11 mouse cellular contexts compared by ENCODE assay signal in genomic region chr2:71656611-71657244, GRCm38 (mm10).
DNase-seq lines count a peak whose midpoint lies in the region; ATAC-seq and TF ChIP-seq lines count a peak whose summit lies in the region.
"Had no signal": no experiment of that assay in that cellular context is flagged by ENCODE, and none has a peak within 500 bp of the region (broad histone marks: within the 10 kb centered on the region; RNA-seq: fewer than 3 reads in every experiment).

No protein-coding gene starts in this region.

- ATAC-seq in heart, embryonic 13.5 days (ENCODE audit: extremely low read depth, insufficient number of reproducible peaks, low FRiP score, low TSS enrichment), result no peak
- ATAC-seq in limb, embryonic 12.5 days (ENCODE audit: insufficient number of reproducible peaks, insufficient read depth, low FRiP score, low TSS enrichment, low read depth), result no peak

- peaks cover 30% of the 10 kb centered on the region for H3K4me1 ChIP-seq in heart, embryonic 13.5 days
- H3K4me1 ChIP-seq in testis, adult 2 months (ENCODE audit: control insufficient read depth, insufficient read depth, low read length), result peaks cover 12% of the 10 kb centered on the region
- peaks cover 30% of the 10 kb centered on the region for H3K4me1 ChIP-seq in limb, embryonic 12.5 days (replicated peaks)

- no peak for DNase-seq in heart, postnatal 25 days (ENCODE audit: low spot score)
- DNase-seq in testis, postnatal 14 days (ENCODE audit: low spot score), result no peak
- DNase-seq in kidney, postnatal 25 days, result no peak
- DNase-seq in right cerebral cortex, adult 18-20 months, result no peak
- DNase-seq in left cerebral cortex, postnatal 4 days, result no peak
- DNase-seq: cerebellum, adult 2 months had no signal

- no peak for TF ChIP-seq POLR2A in testis, adult 2 months (IDR thresholded peaks at IDR 0.05; ENCODE audit: control insufficient read depth, low read depth, low read length)

- H3K27ac ChIP-seq in heart, embryonic 13.5 days (replicated peaks), result no peak overlapping the region
- H3K27ac ChIP-seq in testis, adult 2 months (ENCODE audit: control insufficient read depth, insufficient read depth, low read depth, low read length), result no peak overlapping the region
- no peak overlapping the region for H3K27ac ChIP-seq in limb, embryonic 12.5 days
- H3K27ac ChIP-seq: embryonic facial prominence, embryonic 15.5 days; intestine, embryonic 15.5 days had no signal

- peak overlapping the region; percentile 73 for H3K4me2 ChIP-seq in heart, embryonic 13.5 days
- H3K4me2 ChIP-seq in limb, embryonic 12.5 days, result peak overlapping the region; percentile 60; the same call in 1 of the 2 replicates

- intact Hi-C loops in heart, postnatal 25 days (cut with DNase I), result no loop called here
- intact Hi-C loops in left cerebral cortex, postnatal 4 days (cut with DNase I), result no loop called here

- no peaks in the 10 kb centered on the region for H3K27me3 ChIP-seq in heart, embryonic 13.5 days (replicated peaks)
- H3K27me3 ChIP-seq in testis, adult 2 months (ENCODE audit: control insufficient read depth, insufficient read depth, low read length), result no peaks in the 10 kb centered on the region
- H3K27me3 ChIP-seq in limb, embryonic 12.5 days, result no peaks in the 10 kb centered on the region
- H3K27me3 ChIP-seq: embryonic facial prominence, embryonic 15.5 days; intestine, embryonic 15.5 days had no signal

- H3K9me3 ChIP-seq in heart, embryonic 13.5 days, result no peaks in the 10 kb centered on the region
- H3K9me3 ChIP-seq in limb, embryonic 12.5 days, result no peaks in the 10 kb centered on the region
- H3K9me3 ChIP-seq: embryonic facial prominence, embryonic 15.5 days; intestine, embryonic 15.5 days had no signal

- 57% methylated on average over 8 of the region's 8 CpGs for WGBS in heart, embryonic 13.5 days
- 60% methylated on average over 8 of the region's 8 CpGs for WGBS in limb, embryonic 12.5 days

- TF ChIP-seq CTCF in testis, adult 2 months (IDR thresholded peaks at IDR 0.05; ENCODE audit: control insufficient read depth, insufficient read depth, insufficient replicate concordance, low read depth, low read length), result no peak

- H3K9ac ChIP-seq in heart, embryonic 13.5 days, result no peak overlapping the region
- H3K9ac ChIP-seq in limb, embryonic 12.5 days (replicated peaks), result no peak overlapping the region
- H3K9ac ChIP-seq: embryonic facial prominence, embryonic 15.5 days had no signal

- H3K36me3 ChIP-seq in heart, embryonic 13.5 days, result no peaks in the 10 kb centered on the region
- no peaks in the 10 kb centered on the region for H3K36me3 ChIP-seq in testis, adult 2 months (ENCODE audit: control insufficient read depth, insufficient read depth, low read length)
- no peaks in the 10 kb centered on the region for H3K36me3 ChIP-seq in limb, embryonic 12.5 days
- H3K36me3 ChIP-seq: embryonic facial prominence, embryonic 15.5 days; intestine, embryonic 15.5 days had no signal

- H3K4me3 ChIP-seq in heart, embryonic 13.5 days, result no peak overlapping the region
- H3K4me3 ChIP-seq in testis, adult 2 months (ENCODE audit: control insufficient read depth, low read depth, low read length), result peak overlapping the region; percentile 61
- H3K4me3 ChIP-seq in limb, embryonic 12.5 days (replicated peaks), result no peak overlapping the region
